9 mouse cellular contexts compared by ENCODE assay signal in genomic region chr14:103679395-103680217, GRCm38 (mm10). TPM values are rescaled to one million over a fixed set of nuclear protein-coding genes. Genes with fewer than 3 reads are reported as not detected.
DNase-seq lines count a peak whose midpoint lies in the region; ATAC-seq lines count a peak whose summit lies in the region.
"Had no signal": no experiment of that assay in that cellular context is flagged by ENCODE, and none has a peak within 500 bp of the region (broad histone marks: within the 10 kb centered on the region; RNA-seq: fewer than 3 reads in every experiment).

No protein-coding gene starts in this region.

- no peak overlapping the region for H3K27ac ChIP-seq in kidney, embryonic 14.5 days (ENCODE audit: low read depth, low read length)
- no peak overlapping the region for H3K27ac ChIP-seq in forebrain, embryonic 11.5 days (ENCODE audit: low read depth, low read length)
- peak overlapping the region; percentile 76 for H3K27ac ChIP-seq in midbrain, embryonic 13.5 days
- H3K27ac ChIP-seq: limb, embryonic 15.5 days had no signal

- peak; percentile 60; the same call in 1 of the 2 replicates for ATAC-seq in kidney, embryonic 14.5 days (ENCODE audit: low FRiP score, low TSS enrichment)
- 0 out of 2 replicates have a peak, but pooled peaks have one; percentile 18 for ATAC-seq in forebrain, embryonic 11.5 days (replicated peaks; ENCODE audit: low FRiP score)
- ATAC-seq in midbrain, embryonic 13.5 days: peak; percentile 55

- H3K9me3 ChIP-seq in kidney, embryonic 14.5 days (ENCODE audit: control insufficient read depth, low read length): no peaks in the 10 kb centered on the region
- H3K9me3 ChIP-seq in forebrain, embryonic 11.5 days (ENCODE audit: control insufficient read depth, low read length): no peaks in the 10 kb centered on the region
- no peaks in the 10 kb centered on the region for H3K9me3 ChIP-seq in midbrain, embryonic 13.5 days
- H3K9me3 ChIP-seq: limb, embryonic 15.5 days had no signal

- WGBS in kidney, embryonic 14.5 days: 38% methylated on average over 18 of the region's 18 CpGs
- 35% methylated on average over 18 of the region's 18 CpGs for WGBS in forebrain, embryonic 11.5 days
- WGBS in midbrain, embryonic 13.5 days: 19% methylated on average over 18 of the region's 18 CpGs

- H3K4me1 ChIP-seq in kidney, embryonic 14.5 days (ENCODE audit: control insufficient read depth, insufficient read depth, low read length): peaks cover 8% of the 10 kb centered on the region; the same call in 1 of the 2 replicates
- H3K4me1 ChIP-seq in forebrain, embryonic 11.5 days (replicated peaks; ENCODE audit: control insufficient read depth, insufficient read depth, low read length): peaks cover 8% of the 10 kb centered on the region; the same call in 1 of the 2 replicates
- peaks cover 55% of the 10 kb centered on the region for H3K4me1 ChIP-seq in midbrain, embryonic 13.5 days (replicated peaks)
- H3K4me1 ChIP-seq: limb, embryonic 15.5 days had no signal

- no peak overlapping the region for H3K9ac ChIP-seq in kidney, embryonic 14.5 days (ENCODE audit: low read depth, low read length)
- H3K9ac ChIP-seq in forebrain, embryonic 11.5 days (ENCODE audit: low read length): no peak overlapping the region
- peak overlapping the region; percentile 34 for H3K9ac ChIP-seq in midbrain, embryonic 13.5 days (replicated peaks)
- H3K9ac ChIP-seq: limb, embryonic 15.5 days had no signal

- H3K4me3 ChIP-seq in kidney, embryonic 14.5 days (ENCODE audit: low read length): no peak overlapping the region; the same call in 1 of the 2 replicates
- no peak overlapping the region for H3K4me3 ChIP-seq in forebrain, embryonic 11.5 days (ENCODE audit: low read depth, low read length)
- H3K4me3 ChIP-seq in midbrain, embryonic 13.5 days (replicated peaks): 0 out of 2 replicates have a peak overlapping the region, but pooled peaks have one; percentile 7
- H3K4me3 ChIP-seq: limb, embryonic 15.5 days had no signal

- H3K27me3 ChIP-seq in kidney, embryonic 14.5 days (ENCODE audit: control insufficient read depth, insufficient read depth, low read length): no peaks in the 10 kb centered on the region
- no peaks in the 10 kb centered on the region for H3K27me3 ChIP-seq in forebrain, embryonic 11.5 days (ENCODE audit: control insufficient read depth, insufficient read depth, low read length)
- no peaks in the 10 kb centered on the region for H3K27me3 ChIP-seq in midbrain, embryonic 13.5 days
- H3K27me3 ChIP-seq: limb, embryonic 15.5 days had no signal

- H3K36me3 ChIP-seq in kidney, embryonic 14.5 days (ENCODE audit: control insufficient read depth, insufficient read depth, low read length): no peaks in the 10 kb centered on the region
- no peaks in the 10 kb centered on the region for H3K36me3 ChIP-seq in forebrain, embryonic 11.5 days (ENCODE audit: control insufficient read depth, insufficient read depth, low read length)
- H3K36me3 ChIP-seq in midbrain, embryonic 13.5 days: 0 out of 2 replicates have a peak, but pooled peaks cover 4% of the 10 kb centered on the region
- H3K36me3 ChIP-seq: limb, embryonic 15.5 days had no signal

- H3K4me2 ChIP-seq in kidney, embryonic 14.5 days (replicated peaks; ENCODE audit: low read depth, low read length): peak overlapping the region; percentile 25; the same call in 1 of the 2 replicates
- H3K4me2 ChIP-seq in forebrain, embryonic 11.5 days (ENCODE audit: low read depth, low read length, severe bottlenecking): no peak overlapping the region
- H3K4me2 ChIP-seq in midbrain, embryonic 13.5 days (replicated peaks): peak overlapping the region; percentile 34
- H3K4me2 ChIP-seq: limb, embryonic 15.5 days had no signal

- no peak for DNase-seq in kidney, postnatal 4 days
- DNase-seq in brain, adult 2 months (ENCODE audit: low read depth, low spot score): peak; percentile 89
- DNase-seq in forebrain, embryonic 11.5 days (ENCODE audit: low spot score): no peak
- no peak for DNase-seq in thymus, adult 18-20 months
- no peak for DNase-seq in ovary, postnatal 10 days (ENCODE audit: low spot score)
- DNase-seq in testis, postnatal 14 days (ENCODE audit: low spot score): no peak

RNA-seq across cellular contexts. Expression of gene Slain1, which starts 29.6 kb away (rescaled TPM):
- polyA plus RNA-seq in kidney, embryonic 14.5 days (2014; fragmentation: Nextera tagmentation; extraction: Ambion mirVana): 4.0 and 5.8 TPM in 2 replicates
- 17.1 and 23.2 TPM in 2 replicates for polyA plus RNA-seq in forebrain, embryonic 11.5 days (2014; fragmentation: Nextera tagmentation; extraction: Ambion mirVana)
- 11.1 and 17.3 TPM in 2 replicates for polyA plus RNA-seq in midbrain, embryonic 13.5 days (2015; fragmentation: Nextera tagmentation; extraction: Ambion mirVana)
